Mouse (Mus musculus): ENCODE measurements around the gene Nmb.

Gene Nmb

GRCm38 (mm10) chr7:80900944-80901501, 3.9 kb downstream of the Nmb start, which contains the start of gene Wdr73:
Wdr73 (minus strand) TSS chr7:80901269.
- peak; percentile 72 for DNase-seq (ENCODE audit: extremely low spot score, low read depth, low spot score)

- DNase-seq (ENCODE audit: extremely low spot score, low read depth, low spot score), result no peak
Observed at GRCm38 (mm10) chr7:80897721-80898120, 7.2 kb downstream of the Nmb start.

GRCm38 (mm10) chr7:80897134-80897533, 7.7 kb downstream of the Nmb start:
- no peak for DNase-seq (ENCODE audit: extremely low spot score, low read depth, low spot score)

GRCm38 (mm10) chr7:80894815-80895519, 9.9 kb downstream of the Nmb start:
- no peak for DNase-seq (ENCODE audit: extremely low spot score, low read depth, low spot score)

GRCm38 (mm10) chr7:80894196-80894595, 10.7 kb downstream of the Nmb start:
- no peak for DNase-seq (ENCODE audit: extremely low spot score, low read depth, low spot score)

GRCm38 (mm10) chr7:80893753-80894129, 11.1 kb downstream of the Nmb start:
- DNase-seq (ENCODE audit: extremely low spot score, low read depth, low spot score), result no peak

GRCm38 (mm10) chr7:80893086-80893752, 11.7 kb downstream of the Nmb start:
- no peak for DNase-seq (ENCODE audit: extremely low spot score, low read depth, low spot score)

- no peak for DNase-seq (ENCODE audit: extremely low spot score, low read depth, low spot score)
Observed at GRCm38 (mm10) chr7:80889841-80890241, 15.0 kb downstream of the Nmb start.

GRCm38 (mm10) chr7:80889021-80889511, 15.8 kb downstream of the Nmb start:
- DNase-seq (ENCODE audit: extremely low spot score, low read depth, low spot score), result no peak

- no peak for DNase-seq (ENCODE audit: extremely low spot score, low read depth, low spot score)
Observed at GRCm38 (mm10) chr7:80888595-80888994, 16.3 kb downstream of the Nmb start.

GRCm38 (mm10) chr7:80885666-80886065, 19.2 kb downstream of the Nmb start:
- DNase-seq (ENCODE audit: extremely low spot score, low read depth, low spot score), result no peak

GRCm38 (mm10) chr7:80882830-80883505, 21.9 kb downstream of the Nmb start:
- DNase-seq (ENCODE audit: extremely low spot score, low read depth, low spot score), result peak; percentile 47

- no peak for DNase-seq (ENCODE audit: extremely low spot score, low read depth, low spot score)
Observed at GRCm38 (mm10) chr7:80875727-80876126, 29.1 kb downstream of the Nmb start.

- DNase-seq (ENCODE audit: extremely low spot score, low read depth, low spot score), result no peak
Observed at GRCm38 (mm10) chr7:80873631-80874030, 31.2 kb downstream of the Nmb start.

- DNase-seq (ENCODE audit: extremely low spot score, low read depth, low spot score), result no peak
Observed at GRCm38 (mm10) chr7:80873038-80873437, 31.8 kb downstream of the Nmb start.

- no peak for DNase-seq (ENCODE audit: extremely low spot score, low read depth, low spot score)
Observed at GRCm38 (mm10) chr7:80868686-80869085, 36.2 kb downstream of the Nmb start.

GRCm38 (mm10) chr7:80866514-80867147, 38.2 kb downstream of the Nmb start:
- no peak for DNase-seq (ENCODE audit: extremely low spot score, low read depth, low spot score)

- DNase-seq (ENCODE audit: extremely low spot score, low read depth, low spot score), result no peak
Observed at GRCm38 (mm10) chr7:80865521-80865920, 39.4 kb downstream of the Nmb start.

- DNase-seq (ENCODE audit: extremely low spot score, low read depth, low spot score), result no peak
Observed at GRCm38 (mm10) chr7:80864831-80865230, 40.0 kb downstream of the Nmb start.

GRCm38 (mm10) chr7:80864151-80864550, 40.7 kb downstream of the Nmb start:
- DNase-seq (ENCODE audit: extremely low spot score, low read depth, low spot score), result no peak

GRCm38 (mm10) chr7:80863520-80863919, 41.4 kb downstream of the Nmb start:
- DNase-seq (ENCODE audit: extremely low spot score, low read depth, low spot score), result no peak
